Mouse (Mus musculus) cerebellum, postnatal 10 days (tissue): ENCODE data around the gene Ptn.

ENCODE experiments used
- DNase-seq, 2 experiments: peaks; one replicate each; pipeline ENCODE4 v3.0.0; 2021; ENCODE audit warnings: mixed read lengths in 2 of 2

The Ptn gene

DNA sequence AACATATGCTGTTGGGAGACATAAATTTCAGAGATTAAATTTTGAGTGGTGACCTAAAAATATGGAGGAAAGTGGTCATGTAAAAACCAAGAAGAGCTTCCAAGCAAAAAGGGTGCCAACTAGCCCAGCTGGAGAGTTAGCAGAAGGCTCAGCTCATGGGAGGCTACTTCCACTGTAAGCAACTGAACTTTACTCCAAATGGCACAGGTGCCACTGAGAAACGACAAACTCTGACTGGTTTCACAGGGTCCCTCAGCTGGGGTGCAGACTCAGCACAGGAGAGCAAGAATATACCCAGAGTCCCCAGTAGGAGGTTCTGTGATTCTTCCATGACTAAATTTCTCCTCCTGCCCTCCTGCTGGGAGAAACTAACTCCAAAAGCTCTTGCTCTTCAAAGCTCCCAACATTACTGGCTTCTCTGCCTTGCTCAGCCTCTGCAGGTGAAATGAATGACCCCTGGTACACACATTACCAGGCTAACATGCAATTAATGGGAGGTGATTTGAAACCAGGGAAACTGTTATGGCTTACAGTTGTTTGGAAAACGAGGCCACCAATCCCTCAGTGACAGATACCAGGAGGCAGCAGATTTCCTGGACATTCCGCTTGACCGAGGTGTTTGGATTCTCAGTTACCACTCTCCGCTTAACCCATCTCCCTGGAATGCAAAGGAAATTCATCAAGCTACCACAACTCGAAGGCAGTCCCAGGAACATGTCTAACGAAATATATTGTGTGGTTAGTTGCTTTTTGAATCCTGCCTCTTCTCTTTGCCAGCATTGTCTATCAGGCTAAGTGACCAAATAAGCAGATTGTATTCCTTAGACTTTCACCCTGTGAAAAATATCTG is 2.9 kb upstream of the Ptn start:
- peak in 1 of 2 experiments; percentile 36 for DNase-seq

DNA sequence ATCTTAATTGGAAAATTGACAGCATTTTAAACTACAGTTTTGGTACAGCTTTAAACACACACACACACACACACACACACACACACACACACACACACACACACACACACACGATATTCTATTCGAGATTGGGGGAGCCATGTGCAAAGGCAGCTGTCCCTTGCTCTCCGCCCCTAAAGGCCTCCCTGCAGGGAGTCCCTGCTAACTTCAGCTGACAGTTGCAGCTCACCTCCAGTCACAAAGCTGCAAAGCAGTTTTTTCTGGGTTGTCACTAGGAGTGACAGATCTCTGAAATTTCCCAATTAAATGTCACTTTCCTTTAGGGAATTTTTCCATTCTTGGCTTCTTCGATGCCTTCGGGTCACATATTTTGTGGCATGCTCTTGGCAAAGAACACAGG is 428 bp upstream of the Ptn start:
- DNase-seq = peak; percentile 59 to 73

DNA sequence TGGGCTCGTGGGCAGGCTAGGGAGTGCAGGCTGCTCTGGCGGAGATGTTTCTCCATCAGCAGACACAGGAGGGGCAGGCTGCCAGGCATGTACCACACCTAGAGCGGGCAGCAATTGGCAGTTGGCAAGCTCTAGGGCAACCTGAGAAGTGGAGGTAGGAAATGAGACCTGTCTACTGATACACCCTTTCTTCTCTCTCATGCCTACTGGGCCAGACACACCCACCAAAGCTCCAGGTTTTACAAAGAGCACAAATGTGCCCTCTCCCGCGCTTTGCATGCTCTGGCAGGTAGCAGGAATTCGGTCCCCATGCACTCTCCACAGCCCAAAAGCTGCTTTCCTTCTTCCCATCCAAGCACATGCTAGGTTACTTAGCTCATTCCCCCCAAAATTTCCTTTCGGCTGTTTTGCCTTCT is 701 bp downstream of the Ptn start:
- peak; percentile 89 to 92 for DNase-seq

DNA sequence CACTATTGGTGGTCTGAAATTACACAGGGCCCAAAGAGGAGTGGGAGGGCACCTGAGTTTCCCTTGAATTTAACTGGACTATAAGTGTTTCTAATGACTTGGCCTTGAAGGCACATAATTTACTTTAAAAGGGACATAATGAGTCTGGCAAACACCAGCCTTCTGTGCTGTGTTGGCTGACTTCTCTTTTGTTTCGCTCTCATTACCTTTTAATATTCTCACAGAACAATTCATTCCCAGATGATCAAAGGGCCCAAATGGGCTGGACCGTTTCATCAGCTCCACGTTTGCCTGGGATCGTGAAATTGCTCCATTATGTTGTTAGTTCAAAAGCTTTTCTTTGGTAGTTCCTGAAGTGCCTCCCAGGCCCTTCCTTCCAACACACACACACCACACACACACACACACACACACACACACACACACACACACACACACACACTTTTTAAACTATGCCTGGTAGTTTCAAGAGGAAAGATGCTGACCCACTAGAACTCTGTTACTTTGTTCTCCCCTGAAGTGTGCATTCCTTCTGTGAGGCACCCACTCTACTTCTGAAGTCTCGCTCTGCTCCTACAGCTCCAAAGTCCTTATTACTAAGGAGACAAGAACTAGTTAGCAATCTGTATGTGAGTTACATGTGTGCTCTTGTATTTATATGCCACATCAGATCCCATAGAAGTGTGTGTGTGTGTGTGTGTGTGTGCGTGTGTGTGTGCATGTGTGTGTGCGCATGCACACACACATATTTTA is 1.5 kb downstream of the Ptn start:
- DNase-seq = no peak

DNA sequence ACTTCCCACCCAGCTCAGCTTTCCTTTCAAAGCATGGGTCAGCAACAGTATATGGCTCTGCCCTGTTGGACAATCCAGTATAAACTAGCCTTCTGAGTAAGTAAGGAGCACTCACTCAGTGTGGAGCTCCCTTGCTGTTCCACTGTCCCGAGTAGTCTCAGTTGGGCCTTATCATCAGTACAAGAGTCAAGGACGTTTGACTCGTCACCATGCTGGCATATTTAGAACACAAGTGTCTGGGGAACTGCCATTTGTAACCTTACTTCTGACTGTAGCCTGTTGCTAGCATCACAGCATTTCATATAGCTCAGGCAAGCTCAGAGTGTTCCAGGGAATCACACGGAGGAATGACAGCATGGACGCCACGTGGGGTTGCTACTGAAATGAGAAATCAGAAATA is 3.1 kb downstream of the Ptn start:
- no peak for DNase-seq

DNA sequence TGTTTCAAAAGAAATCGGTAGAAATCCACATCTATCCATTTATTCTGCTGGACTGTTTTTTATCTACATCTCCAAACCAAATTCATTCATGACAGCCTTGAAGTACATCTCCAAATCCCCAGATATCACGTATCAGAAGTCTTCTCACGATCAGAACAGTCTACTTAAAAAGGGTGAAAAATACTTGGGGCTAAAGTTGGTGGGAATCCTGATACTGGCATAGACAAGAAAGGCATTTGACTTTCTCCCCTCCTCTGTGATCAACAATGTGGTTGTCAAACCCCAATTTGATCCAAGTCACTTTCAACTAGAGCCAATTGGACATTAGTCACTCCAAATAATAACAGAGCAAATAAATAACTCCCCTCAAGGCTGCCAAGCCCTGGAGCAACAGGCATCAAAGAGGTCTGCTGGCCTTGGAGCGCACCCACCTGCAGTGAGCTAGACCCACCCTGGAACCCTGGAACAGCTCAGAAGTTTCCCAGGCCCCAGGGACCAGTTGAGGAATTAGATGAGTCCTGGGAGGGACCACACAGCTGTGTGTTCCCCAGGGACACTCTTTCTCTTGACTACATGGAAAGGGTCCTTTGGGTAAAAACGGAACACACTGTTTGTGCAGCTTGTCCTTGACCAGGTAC is 9.6 kb downstream of the Ptn start:
- DNase-seq = peak in 1 of 2 experiments; percentile 39

DNA sequence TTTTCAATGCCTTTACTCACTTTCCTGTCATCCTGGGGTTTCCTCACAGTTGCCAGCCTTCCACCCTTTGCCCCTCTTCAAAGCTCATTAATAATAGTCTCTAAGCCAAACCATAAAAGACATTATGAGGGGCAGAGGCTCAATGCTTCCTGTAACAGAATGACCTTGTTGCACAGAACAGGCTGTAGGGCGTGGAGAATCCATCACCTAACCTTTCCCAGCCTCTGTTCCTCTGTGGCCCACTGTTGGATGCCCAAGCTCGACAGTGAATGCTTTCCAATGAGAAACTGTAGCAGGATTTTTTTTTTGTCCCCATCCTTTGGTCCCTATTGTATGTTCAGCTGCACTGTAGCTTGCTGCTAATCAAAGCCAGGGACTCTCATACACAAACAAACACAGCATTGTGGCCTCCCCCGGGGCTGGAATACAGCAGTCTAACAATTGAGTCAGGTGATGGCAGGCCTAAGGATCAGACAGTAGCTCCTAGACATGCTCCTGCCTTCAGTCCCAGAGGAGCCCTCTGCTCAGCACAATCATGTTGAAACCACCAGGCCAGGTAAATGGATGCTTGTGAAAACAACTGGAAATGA is 12.9 kb downstream of the Ptn start:
- DNase-seq = no peak

DNA sequence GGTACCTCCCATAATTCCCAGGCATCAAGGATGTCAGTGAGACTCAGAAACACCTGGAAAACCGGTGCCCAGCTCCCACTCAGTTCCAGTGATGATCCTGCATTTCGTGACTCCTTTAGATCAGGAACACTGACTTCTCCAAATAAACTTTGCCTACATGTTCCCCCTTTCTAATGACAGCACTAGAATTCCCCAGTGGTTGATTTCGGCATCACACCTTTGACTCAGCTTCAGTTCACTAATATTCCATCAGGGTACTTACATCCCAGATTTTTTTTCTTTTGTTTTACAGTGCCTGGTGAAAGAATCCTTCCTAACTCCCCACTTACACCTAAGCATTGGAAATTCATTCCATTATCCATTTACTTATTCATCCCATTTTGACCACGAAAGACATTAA is 15.5 kb downstream of the Ptn start:
- peak in 1 of 2 experiments; percentile 33 for DNase-seq

DNA sequence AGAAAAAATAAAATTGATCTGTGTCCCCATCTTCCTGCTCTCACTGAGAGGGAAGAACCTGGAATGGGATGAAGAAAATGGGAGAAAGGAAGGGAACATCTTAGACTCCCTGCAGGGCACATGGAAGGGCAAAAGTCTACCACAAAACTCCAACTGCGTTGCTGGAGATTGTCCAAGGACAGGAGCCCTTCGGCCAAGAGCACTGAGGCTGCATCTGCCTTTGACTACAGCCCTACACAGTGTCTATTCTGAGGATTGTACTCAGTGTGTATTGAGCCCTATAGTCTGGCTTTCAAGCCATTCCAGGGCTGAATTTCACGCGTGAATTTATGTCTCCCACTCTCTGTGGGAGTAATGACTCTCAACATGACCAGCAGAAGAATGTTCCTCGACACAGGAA is 16.2 kb downstream of the Ptn start:
- DNase-seq = peak; percentile 93 to 96

DNA sequence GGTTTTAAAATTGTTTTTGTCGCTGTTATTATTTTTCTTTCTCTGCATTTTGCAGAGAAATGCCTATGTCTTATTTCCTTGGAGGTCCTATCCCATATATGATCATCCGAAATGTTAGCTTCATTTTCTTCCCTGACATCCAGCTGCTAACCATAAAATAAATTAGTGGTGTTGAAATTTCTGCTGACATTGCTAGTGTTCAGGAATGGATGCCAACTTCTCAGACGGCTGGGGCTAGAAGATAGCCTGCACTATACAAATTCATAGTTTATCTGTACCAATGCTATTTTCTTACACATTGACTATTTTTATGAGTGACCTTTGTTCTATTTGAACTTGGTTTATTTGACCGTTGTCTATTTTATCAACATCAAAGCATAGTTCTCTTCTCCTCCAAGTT is 20.8 kb downstream of the Ptn start:
- no peak for DNase-seq

DNA sequence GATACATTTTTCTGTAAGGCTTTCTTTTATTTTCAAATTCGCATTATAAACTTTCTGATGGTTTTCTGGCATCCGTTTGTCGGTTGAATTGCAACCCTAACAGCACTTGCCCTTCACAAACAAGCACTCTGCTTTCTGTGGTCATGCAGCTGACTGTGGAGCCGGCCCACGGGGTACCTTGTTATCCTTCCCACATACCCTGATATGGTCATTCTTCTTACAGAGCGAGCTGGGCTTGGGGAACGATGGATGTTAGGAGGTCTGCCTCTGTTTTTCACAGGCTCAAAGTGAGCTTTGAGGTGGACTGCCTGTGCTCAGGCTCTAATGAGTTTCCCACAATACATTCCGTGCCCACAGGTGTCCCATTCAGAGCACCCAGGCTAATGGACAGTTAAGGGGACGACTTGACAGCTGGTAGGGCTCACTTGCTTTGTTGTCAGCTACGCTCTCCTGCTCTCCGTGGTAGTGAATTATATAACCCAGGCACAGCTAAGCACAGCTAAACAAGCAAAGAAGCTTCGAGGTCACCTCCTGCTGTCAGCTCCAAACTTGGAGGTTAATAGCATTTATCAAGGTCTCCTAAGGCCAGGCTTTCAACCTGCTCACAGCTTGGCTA is 21.3 kb downstream of the Ptn start:
- DNase-seq = peak in 1 of 2 experiments; percentile 16

DNA sequence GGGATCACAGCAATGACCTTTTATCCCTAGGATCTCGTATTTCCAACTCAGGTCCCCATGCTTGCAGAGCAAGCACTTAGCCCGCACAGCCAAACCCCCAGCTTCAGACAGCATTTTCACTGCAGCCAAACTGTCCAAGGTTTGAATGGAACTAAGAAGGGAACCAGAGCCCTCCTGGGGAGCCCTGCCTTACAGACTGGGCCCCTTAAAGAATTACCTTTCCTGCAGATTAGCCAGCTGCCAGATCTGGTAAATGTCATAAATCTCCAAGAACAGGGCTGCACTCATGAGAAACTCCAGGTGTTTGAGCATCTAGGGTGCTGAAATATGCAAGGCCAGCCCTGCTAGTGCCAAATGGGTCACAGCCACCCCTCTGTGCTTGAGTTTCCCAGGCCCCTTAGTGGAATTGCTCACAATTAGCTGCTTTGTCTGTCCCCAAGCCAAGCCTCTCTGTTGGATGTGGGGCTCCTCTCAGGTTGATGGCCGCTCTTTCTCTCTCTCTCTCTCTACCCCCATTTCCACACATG is 25.3 kb downstream of the Ptn start:
- DNase-seq = peak; percentile 28 to 52

DNA sequence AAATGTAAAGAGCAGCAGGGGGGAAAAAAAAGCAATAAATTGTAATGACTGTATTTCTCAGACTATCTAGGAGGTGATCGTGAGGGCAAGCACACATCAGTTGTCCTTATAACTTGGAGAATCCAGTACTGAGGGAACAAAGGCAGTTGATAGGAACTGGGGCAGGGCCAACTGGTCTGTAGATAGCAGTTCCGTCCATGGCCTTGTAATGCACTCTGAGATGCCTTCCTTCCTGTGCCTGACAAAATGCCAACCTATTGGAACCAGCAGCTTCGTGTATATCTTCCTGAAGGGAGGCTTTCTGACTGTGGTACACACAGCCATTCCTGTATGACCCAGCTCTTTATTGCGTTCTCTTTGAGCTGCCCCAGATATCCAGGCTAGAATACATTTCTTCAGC is 27.5 kb downstream of the Ptn start:
- peak in 1 of 2 experiments; percentile 19 for DNase-seq

DNA sequence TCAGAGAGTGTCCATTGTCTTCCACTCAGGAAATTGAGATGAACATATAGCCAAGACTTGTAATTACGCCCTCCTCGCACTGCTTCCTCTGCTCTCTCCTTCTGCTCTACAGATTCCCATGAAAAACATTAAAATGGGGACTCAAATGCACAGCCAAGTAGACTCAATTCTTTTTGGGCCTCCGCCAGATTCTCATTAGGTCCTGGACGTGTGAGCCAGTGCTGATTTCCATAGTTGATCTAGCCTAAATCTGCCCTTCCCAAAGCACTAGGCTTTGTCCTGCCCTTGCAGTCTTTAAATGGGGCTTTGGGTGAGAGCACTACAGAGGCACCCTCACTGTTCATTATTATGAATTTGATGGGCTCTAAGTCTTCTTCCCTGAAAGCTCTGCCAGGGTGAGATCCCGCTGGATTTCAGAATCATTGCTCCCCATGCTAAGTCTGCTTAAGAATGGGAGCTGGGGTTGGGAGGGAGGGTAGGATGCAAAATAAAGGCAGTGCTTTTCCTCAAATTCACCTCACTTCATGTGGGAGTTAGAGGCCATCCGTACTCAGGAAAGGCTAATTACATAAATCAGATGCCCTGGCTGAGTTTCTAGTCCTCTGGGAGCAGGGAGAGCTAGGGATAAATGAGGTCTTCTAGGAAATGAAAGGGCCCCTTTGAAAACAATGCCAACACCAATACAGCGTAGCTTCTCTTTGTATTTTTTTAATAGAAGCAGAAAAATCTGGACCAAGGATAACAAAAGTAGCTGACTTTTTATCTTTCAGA is 32.3 kb downstream of the Ptn start:
- peak; percentile 77 to 81 for DNase-seq

DNA sequence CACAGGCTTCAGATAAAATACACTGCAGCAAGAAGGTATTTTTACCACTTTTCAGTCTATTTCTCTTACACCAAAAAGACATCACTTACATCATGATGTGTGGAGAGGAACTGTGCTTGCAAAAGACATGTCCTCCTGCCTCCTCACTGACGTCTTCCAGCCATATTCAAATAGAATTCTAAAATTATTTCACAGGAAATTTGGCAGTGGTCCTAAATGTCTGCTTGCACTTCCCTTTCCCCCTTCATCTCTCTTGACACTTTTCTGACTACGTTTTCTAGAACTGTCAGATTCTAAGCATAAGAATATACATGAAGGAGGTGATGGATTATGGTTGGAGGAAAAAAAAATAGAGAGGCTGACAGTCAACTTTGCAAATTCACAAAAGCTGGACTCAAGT is 33.0 kb downstream of the Ptn start:
- DNase-seq = no peak

DNA sequence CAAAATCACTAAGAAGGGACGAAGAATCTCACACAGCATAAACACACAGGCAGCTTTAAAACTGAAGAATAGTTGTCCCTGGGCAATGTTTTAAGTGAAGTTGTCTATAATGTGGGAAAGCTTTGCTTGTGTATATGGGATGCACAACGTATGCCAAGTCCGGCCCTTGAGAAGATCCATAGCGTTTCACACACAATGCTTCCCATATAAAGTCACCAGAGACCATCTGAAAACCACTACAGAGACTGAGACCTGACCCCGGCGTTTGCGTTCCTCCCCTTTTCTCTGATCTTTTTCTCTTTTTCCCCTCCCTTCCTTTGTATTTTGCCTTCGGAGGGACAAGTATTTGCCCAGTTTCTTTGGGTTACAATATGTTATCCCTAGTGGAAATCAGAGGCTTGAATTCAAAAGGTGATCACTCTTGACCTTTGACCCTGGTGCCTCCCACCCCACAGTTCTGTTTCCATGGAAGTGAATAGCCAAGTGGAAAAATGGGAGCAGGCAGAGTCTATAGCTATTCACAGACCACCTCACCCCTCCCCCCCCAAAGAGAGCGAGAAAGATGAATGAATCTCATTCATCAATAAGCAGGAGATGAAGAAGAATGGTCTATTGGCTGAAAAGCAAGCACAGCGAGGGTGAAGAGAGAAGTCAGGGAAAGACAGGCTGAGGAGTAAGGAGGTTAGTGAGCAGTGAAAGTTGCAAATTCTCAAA is 34.2 kb downstream of the Ptn start:
- DNase-seq = peak; percentile 39 to 49

DNA sequence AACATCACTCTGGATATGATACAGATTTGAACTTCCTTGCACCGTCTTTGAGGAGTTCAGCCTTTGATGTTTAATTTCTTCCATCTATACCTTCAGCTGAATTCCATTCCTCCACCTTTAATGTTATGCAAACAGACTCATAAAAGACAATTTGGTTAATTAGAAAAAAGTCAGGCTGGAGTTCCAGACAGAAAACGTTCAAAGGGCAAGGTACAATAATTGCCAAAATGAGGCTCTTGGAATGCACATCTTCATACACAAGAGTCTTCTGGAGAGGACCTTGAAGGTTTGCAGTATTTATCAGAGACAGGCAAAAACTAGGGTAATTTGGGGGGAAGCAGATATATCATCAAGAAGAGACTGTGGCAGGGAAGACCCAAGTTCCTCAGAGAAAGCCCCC is 37.5 kb downstream of the Ptn start:
- no peak for DNase-seq

DNA sequence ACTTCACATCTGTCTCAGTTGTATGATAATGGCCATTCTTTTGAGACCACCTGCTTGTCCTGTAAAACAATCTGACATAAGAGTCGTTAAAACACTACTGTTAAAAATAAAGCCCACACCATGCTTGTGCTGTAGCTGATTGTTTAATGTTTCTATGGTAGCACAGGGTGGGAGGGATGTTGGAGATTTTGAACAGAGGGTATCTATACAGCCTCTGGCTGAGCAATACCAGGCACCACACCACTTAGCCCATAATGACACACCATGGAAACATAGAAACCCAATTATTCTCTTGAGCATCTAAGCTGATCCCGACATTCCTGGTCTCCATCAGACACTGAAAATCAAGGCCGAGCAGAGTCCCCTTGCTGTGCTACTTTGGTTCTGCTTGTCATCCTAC is 41.0 kb downstream of the Ptn start:
- no peak for DNase-seq

DNA sequence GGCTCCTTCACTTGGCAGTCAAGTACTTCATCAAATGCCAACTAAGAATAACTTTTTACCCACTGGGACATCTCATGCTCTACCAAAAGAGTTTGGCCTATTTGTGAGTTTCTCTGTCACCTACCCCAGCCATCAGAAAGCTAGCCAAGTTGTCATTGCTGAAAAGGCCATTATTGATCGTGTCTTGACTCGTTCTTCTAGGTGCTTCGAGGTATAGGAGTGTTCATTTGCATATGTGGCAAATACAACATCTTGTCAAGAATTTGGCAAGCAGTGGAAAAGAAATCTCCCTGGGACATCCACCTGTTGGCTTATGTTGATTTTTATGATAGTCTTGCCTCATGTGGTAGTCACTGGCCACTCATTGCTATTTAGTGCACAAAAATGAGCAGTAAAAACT is 43.1 kb downstream of the Ptn start:
- DNase-seq = no peak

DNA sequence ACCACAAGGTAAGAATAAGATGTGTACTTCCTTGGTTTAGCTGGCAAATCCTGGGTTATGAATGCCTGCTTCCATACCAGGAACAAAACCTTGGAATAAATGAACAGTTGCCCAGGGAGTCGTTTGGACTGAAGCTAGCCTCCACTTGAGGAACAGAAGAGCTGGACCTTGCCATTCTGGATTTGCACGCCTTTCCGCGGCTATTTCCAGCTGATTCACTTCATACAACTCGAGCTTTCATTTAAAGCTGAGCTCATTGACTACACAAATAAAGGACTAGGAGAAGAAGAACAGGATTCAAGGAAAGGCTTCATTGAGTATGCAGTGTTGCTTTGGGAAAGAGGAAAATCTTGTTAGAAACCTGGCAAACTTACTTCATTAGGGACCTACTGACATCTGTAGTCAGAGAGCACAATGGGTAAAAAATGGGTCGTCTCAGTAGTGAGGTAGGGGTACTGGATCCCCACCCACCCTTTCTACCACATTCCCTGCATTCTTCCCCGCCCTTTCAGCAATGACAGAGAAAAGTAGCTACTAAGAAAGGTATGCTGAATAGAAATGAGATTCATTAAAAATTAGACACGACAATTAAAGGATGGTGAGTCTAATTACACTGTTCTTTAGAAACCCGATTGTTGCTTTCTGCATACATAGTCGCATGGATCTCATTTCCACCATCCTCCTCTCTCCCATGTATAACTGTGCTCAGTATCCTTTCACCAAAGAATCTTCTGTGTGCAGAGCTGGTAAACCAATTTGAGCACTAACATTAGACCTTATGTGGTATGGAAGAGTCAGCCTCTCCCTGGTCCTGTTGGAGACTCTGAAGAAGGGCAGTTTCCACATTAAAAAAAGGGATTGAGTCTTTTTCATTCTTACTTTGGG is 54.8 kb downstream of the Ptn start:
- no peak for DNase-seq
